Mouse (Mus musculus) heart, adult 2 months (tissue): ENCODE measurements at regions not wholly inside any gene's neighbourhood (a gene's known extent, or its start where the extent isn't known, plus 50 kb on each side); places are given as distances from the start of the nearest gene placed in this dataset.

ENCODE experiments used
- CTCF ChIP-seq: fragments of 200-600 bp; IDR thresholded peaks from 2 replicates; pipeline ENCODE4 v1.8.1; 2022; ENCODE audit warnings: antibody characterized with exemption, mild to moderate bottlenecking, moderate library complexity
- EP300 ChIP-seq: fragments of 200-500 bp; IDR thresholded peaks from 2 replicates; pipeline ENCODE4 v1.6.1; 2011; ENCODE audit warnings: low read depth, low read length, control low read depth; ENCODE audit not compliant: insufficient read depth
- POLR2A ChIP-seq: fragments of 200-500 bp; IDR thresholded peaks from 2 replicates; pipeline ENCODE4 v1.6.1; 2011; ENCODE audit warnings: mild to moderate bottlenecking, low read depth, low read length, control low read depth; ENCODE audit not compliant: insufficient read depth

DNA sequence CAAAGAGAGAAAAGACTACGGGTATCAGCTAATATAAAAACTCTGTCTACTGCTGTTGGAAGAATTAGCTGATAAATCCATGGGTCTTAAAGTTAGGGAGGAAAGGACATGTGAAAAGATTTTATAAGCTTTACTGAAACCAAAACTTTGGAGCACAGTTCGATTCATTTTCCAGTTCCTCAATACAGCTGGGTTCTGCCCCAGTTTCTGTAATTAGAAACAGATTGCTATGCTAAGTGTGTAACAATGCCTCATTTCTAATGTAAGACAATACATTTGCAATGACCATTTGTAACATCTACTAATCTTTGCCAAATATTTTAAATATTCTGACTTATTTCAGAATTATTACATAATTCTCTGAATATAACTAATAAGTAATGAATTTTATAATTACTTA is 255.4 kb downstream of the Usp25 start:
- TF ChIP-seq EP300, result no peak
- TF ChIP-seq POLR2A, result no peak
- TF ChIP-seq CTCF, result no peak
